Mouse (Mus musculus): ENCODE data around the gene Copz2. TPM values are rescaled to one million over a fixed set of nuclear protein-coding genes. Genes with fewer than 3 reads are reported as not detected.
"Not testable (repeated sequence)": the region's sequence is repeated elsewhere in the genome, so short reads cannot be mapped to it uniquely, and the experiment has no call there.

Copz2 gene
- 42.9 and 44.2 TPM in 2 replicates for polyA plus RNA-seq (2016; fragmentation: Nextera tagmentation; extraction: Ambion mirVana)

GRCm38 (mm10) chr11:96849681-96850467, at the start of gene Copz2:
TSS of gene Copz2 (plus strand) at chr11:96849870.
- H3K36me3 ChIP-seq = no peaks in the 10 kb centered on the region
- DNase-seq (ENCODE audit: low spot score) = peak; percentile 66
- 1% methylated on average over 60 of the region's 60 CpGs for WGBS

GRCm38 (mm10) chr11:96805606-96806005, 44.1 kb upstream of the Copz2 start:
- no peaks in the 10 kb centered on the region for H3K27me3 ChIP-seq (ENCODE audit: insufficient read depth, poor library complexity, severe bottlenecking)
- DNase-seq (ENCODE audit: low spot score) = no peak
- no peaks in the 10 kb centered on the region for H3K9me3 ChIP-seq
- H3K36me3 ChIP-seq = peaks cover 99% of the 10 kb centered on the region
- H3K4me3 ChIP-seq = no peak overlapping the region
- no peak overlapping the region for H3K27ac ChIP-seq
- H3K4me1 ChIP-seq (replicated peaks) = no peaks in the 10 kb centered on the region
- 97% methylated on average over 5 of the region's 5 CpGs for WGBS

More at GRCm38 (mm10) chr11:96849681-96850467, at the start of gene Copz2:
- peaks cover 26% of the 10 kb centered on the region for H3K4me1 ChIP-seq (replicated peaks)
- H3K27ac ChIP-seq = peak within 1 kb of the TSS; percentile 82
- peak within 1 kb of the TSS; percentile 75 for H3K4me3 ChIP-seq
- H3K9me3 ChIP-seq = no peaks in the 10 kb centered on the region
- H3K27me3 ChIP-seq (ENCODE audit: insufficient read depth, poor library complexity, severe bottlenecking) = peaks cover 13% of the 10 kb centered on the region

- Histone ChIP-seq H3K27ac (no peak overlapping the region), H3K4me1 (replicated peaks) (no peaks in the 10 kb centered on the region), H3K36me3 (peaks cover 99% of the 10 kb centered on the region), H3K27me3 (ENCODE audit: insufficient read depth, poor library complexity, severe bottlenecking) (no peaks in the 10 kb centered on the region), H3K4me3 (no peak overlapping the region), H3K9me3 (no peaks in the 10 kb centered on the region)
- 79% methylated on average over 1 of the region's 1 CpGs for WGBS
- DNase-seq (ENCODE audit: low spot score) = no peak
These were observed 41.6 kb upstream of the Copz2 start for GRCm38 (mm10) chr11:96808066-96808465.

- 92% methylated on average over 6 of the region's 6 CpGs for WGBS
- DNase-seq (ENCODE audit: low spot score) = no peak
- Histone ChIP-seq H3K4me1 (replicated peaks) (no peaks in the 10 kb centered on the region), H3K27ac (no peak overlapping the region), H3K4me3 (no peak overlapping the region), H3K36me3 (peaks cover 96% of the 10 kb centered on the region), H3K27me3 (ENCODE audit: insufficient read depth, poor library complexity, severe bottlenecking) (no peaks in the 10 kb centered on the region), H3K9me3 (no peaks in the 10 kb centered on the region)
These were observed 40.0 kb upstream of the Copz2 start for GRCm38 (mm10) chr11:96809562-96810235.

GRCm38 (mm10) chr11:96811188-96811587, 38.5 kb upstream of the Copz2 start:
- not testable (repeated sequence) for H3K4me1 ChIP-seq (replicated peaks); H3K4me3 ChIP-seq; H3K27me3 ChIP-seq (ENCODE audit: insufficient read depth, poor library complexity, severe bottlenecking); H3K9me3 ChIP-seq; DNase-seq (ENCODE audit: low spot score); H3K27ac ChIP-seq
- H3K36me3 ChIP-seq = peaks cover 96% of the 10 kb centered on the region
- 85% methylated on average over 1 of the region's 1 CpGs for WGBS

- DNase-seq (ENCODE audit: low spot score) = no peak
- H3K27me3 ChIP-seq (ENCODE audit: insufficient read depth, poor library complexity, severe bottlenecking) = no peaks in the 10 kb centered on the region
- H3K4me1 ChIP-seq (replicated peaks) = peaks cover 15% of the 10 kb centered on the region; the same call in 1 of the 2 replicates
- no peak overlapping the region for H3K27ac ChIP-seq
- no peak overlapping the region for H3K4me3 ChIP-seq
- WGBS = 88% methylated on average over 4 of the region's 4 CpGs
- H3K36me3 ChIP-seq = peaks cover 97% of the 10 kb centered on the region
- no peaks in the 10 kb centered on the region for H3K9me3 ChIP-seq
These were observed 36.2 kb upstream of the Copz2 start for GRCm38 (mm10) chr11:96813455-96813854.

- DNase-seq (ENCODE audit: low spot score) = no peak
These were observed 35.8 kb upstream of the Copz2 start for GRCm38 (mm10) chr11:96813920-96814319.

GRCm38 (mm10) chr11:96814443-96814842, 35.2 kb upstream of the Copz2 start:
- no peaks in the 10 kb centered on the region for H3K27me3 ChIP-seq (ENCODE audit: insufficient read depth, poor library complexity, severe bottlenecking)
- WGBS = 87% methylated on average over 2 of the region's 2 CpGs
- peaks cover 15% of the 10 kb centered on the region; the same call in 1 of the 2 replicates for H3K4me1 ChIP-seq (replicated peaks)
- H3K4me3 ChIP-seq = no peak overlapping the region
- H3K27ac ChIP-seq = no peak overlapping the region
- no peak for DNase-seq (ENCODE audit: low spot score)
- H3K9me3 ChIP-seq = no peaks in the 10 kb centered on the region
- H3K36me3 ChIP-seq = peaks cover 97% of the 10 kb centered on the region

More at GRCm38 (mm10) chr11:96813920-96814319, 35.8 kb upstream of the Copz2 start:
- Histone ChIP-seq H3K4me1 (replicated peaks) (peaks cover 15% of the 10 kb centered on the region; the same call in 1 of the 2 replicates), H3K27me3 (ENCODE audit: insufficient read depth, poor library complexity, severe bottlenecking) (no peaks in the 10 kb centered on the region), H3K9me3 (no peaks in the 10 kb centered on the region), H3K27ac (no peak overlapping the region), H3K4me3 (no peak overlapping the region), H3K36me3 (peaks cover 97% of the 10 kb centered on the region)
- 88% methylated on average over 5 of the region's 5 CpGs for WGBS

GRCm38 (mm10) chr11:96815895-96816294, 33.8 kb upstream of the Copz2 start:
- WGBS = 96% methylated on average over 2 of the region's 2 CpGs
- H3K36me3 ChIP-seq = peaks cover 97% of the 10 kb centered on the region
- no peaks in the 10 kb centered on the region for H3K27me3 ChIP-seq (ENCODE audit: insufficient read depth, poor library complexity, severe bottlenecking)
- no peak overlapping the region for H3K27ac ChIP-seq
- peaks cover 15% of the 10 kb centered on the region; the same call in 1 of the 2 replicates for H3K4me1 ChIP-seq (replicated peaks)
- H3K4me3 ChIP-seq = no peak overlapping the region
- H3K9me3 ChIP-seq = no peaks in the 10 kb centered on the region
- no peak for DNase-seq (ENCODE audit: low spot score)

GRCm38 (mm10) chr11:96816494-96816893, 33.2 kb upstream of the Copz2 start:
- no peaks in the 10 kb centered on the region for H3K27me3 ChIP-seq (ENCODE audit: insufficient read depth, poor library complexity, severe bottlenecking)
- peaks cover 15% of the 10 kb centered on the region; the same call in 1 of the 2 replicates for H3K4me1 ChIP-seq (replicated peaks)
- H3K36me3 ChIP-seq = peaks cover 97% of the 10 kb centered on the region
- no peak for DNase-seq (ENCODE audit: low spot score)
- 94% methylated on average over 1 of the region's 1 CpGs for WGBS
- H3K4me3 ChIP-seq = no peak overlapping the region
- no peaks in the 10 kb centered on the region for H3K9me3 ChIP-seq
- H3K27ac ChIP-seq = no peak overlapping the region

- Histone ChIP-seq H3K4me1 (replicated peaks) (peaks cover 15% of the 10 kb centered on the region; the same call in 1 of the 2 replicates), H3K27ac (peak overlapping the region; percentile 56; the same call in 1 of the 2 replicates), H3K9me3 (no peaks in the 10 kb centered on the region), H3K4me3 (no peak overlapping the region), H3K27me3 (ENCODE audit: insufficient read depth, poor library complexity, severe bottlenecking) (no peaks in the 10 kb centered on the region), H3K36me3 (peaks cover 97% of the 10 kb centered on the region)
- no peak for DNase-seq (ENCODE audit: low spot score)
- 72% methylated on average over 5 of the region's 5 CpGs for WGBS
These were observed 32.7 kb upstream of the Copz2 start for GRCm38 (mm10) chr11:96816979-96817378.

GRCm38 (mm10) chr11:96818128-96818710, 31.5 kb upstream of the Copz2 start:
- no peak for DNase-seq (ENCODE audit: low spot score)
- Histone ChIP-seq H3K27me3 (ENCODE audit: insufficient read depth, poor library complexity, severe bottlenecking) (no peaks in the 10 kb centered on the region), H3K36me3 (peaks cover 97% of the 10 kb centered on the region), H3K9me3 (no peaks in the 10 kb centered on the region), H3K27ac (no peak overlapping the region), H3K4me3 (no peak overlapping the region), H3K4me1 (replicated peaks) (peaks cover 25% of the 10 kb centered on the region)
- 85% methylated on average over 8 of the region's 8 CpGs for whole genome bisulfite sequencing

Data from hindbrain, embryonic 10.5 days (tissue).